Mouse (Mus musculus) hindbrain, embryonic 15.5 days (tissue): ENCODE measurements around the gene Slc26a3. TPM values are rescaled to one million over a fixed set of nuclear protein-coding genes. Genes with fewer than 3 reads are reported as not detected.
"Not testable (repeated sequence)": the region's sequence is repeated elsewhere in the genome, so short reads cannot be mapped to it uniquely, and the experiment has no call there.

Experiments used
- ATAC-seq: fragments of 200-750 bp; cut with Nextera tagmentation; 2 replicates; pipeline ENCODE4 v1.8.0; 2017; ENCODE audit warnings: low read depth, moderate number of reproducible peaks, moderate TSS enrichment; ENCODE audit not compliant: low FRiP score
- H3K27ac ChIP-seq: fragments of 300-500 bp; sonication (generic); replicated peaks from 2 replicates; pipeline ENCODE4 v1.5.1; 2015; ENCODE audit warnings: mild to moderate bottlenecking, inconsistent platforms
- H3K27me3 ChIP-seq: fragments of 300-500 bp; sonication (generic); 2 replicates; pipeline ENCODE4 v1.6.1; 2015; ENCODE audit warnings: control low read depth, inconsistent platforms
- H3K36me3 ChIP-seq: fragments of 300-500 bp; sonication (generic); 2 replicates; pipeline ENCODE4 v1.6.1; 2015; ENCODE audit warnings: control low read depth, inconsistent platforms
- H3K4me1 ChIP-seq: fragments of 300-500 bp; sonication (generic); replicated peaks from 2 replicates; pipeline ENCODE4 v1.6.1; 2015; ENCODE audit warnings: control low read depth, inconsistent platforms
- H3K4me2 ChIP-seq: fragments of 300-500 bp; sonication (generic); 2 replicates; pipeline ENCODE4 v1.6.1; 2015; ENCODE audit warnings: moderate library complexity, mild to moderate bottlenecking, inconsistent platforms
- H3K4me3 ChIP-seq: fragments of 300-500 bp; sonication (generic); 2 replicates; pipeline ENCODE4 v1.5.1; 2015; ENCODE audit warnings: mild to moderate bottlenecking, inconsistent platforms
- H3K9ac ChIP-seq: fragments of 300-500 bp; sonication (generic); 2 replicates; pipeline ENCODE4 v1.6.1; 2015; ENCODE audit warnings: inconsistent platforms
- H3K9me3 ChIP-seq: fragments of 300-500 bp; sonication (generic); 2 replicates; pipeline ENCODE4 v1.6.1; 2016; ENCODE audit warnings: control low read depth, inconsistent platforms
- WGBS: fragments of 180-500 bp; shearing (Covaris S2); methylation state at CpG from one replicate; pipeline ENCODE4 v1.1.7; 2015; 5-methylcytosine and 5-hydroxymethylcytosine counted together
- polyA plus RNA-seq: library from polyadenylated mRNA; unstranded; fragments of >200 nt; fragmentation: Nextera tagmentation; extraction: Ambion mirVana; gene quantifications from 2 replicates; pipeline ENCODE4 v1.2.1, GENCODE M21; 2015

Gene Slc26a3
- polyA plus RNA-seq, 1 experiment from 2014 or later = not detected

DNA sequence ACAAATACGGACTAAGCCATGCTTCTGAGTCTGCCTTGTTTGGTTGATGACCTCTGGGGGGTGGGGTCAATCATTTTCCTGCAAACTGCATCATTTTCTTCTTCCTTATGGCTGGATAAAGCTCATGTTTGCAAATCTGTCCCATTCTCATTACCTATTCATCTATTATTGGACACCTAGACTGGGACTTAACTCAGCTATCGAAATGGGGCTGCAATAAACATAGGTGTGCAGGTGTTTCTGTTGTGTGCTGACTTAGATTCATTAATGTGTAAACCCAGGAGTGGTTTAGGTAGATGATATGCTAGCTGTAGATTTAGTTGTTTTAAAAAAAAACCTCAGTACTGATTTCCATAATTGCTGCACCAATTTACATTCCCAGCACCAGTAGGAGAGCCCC lies 48.9 kb downstream of the Slc26a3 start:
- ATAC-seq = no peak
- Histone ChIP-seq H3K9ac (no peak overlapping the region), H3K4me1 (0 out of 2 replicates have a peak, but pooled peaks cover 8% of the 10 kb centered on the region), H3K4me3 (no peak overlapping the region), H3K4me2 (no peak overlapping the region), H3K27me3 (no peaks in the 10 kb centered on the region), H3K9me3 (no peaks in the 10 kb centered on the region), H3K36me3 (no peaks in the 10 kb centered on the region), H3K27ac (no peak overlapping the region)
- 85% methylated on average over 2 of the region's 2 CpGs for WGBS

DNA sequence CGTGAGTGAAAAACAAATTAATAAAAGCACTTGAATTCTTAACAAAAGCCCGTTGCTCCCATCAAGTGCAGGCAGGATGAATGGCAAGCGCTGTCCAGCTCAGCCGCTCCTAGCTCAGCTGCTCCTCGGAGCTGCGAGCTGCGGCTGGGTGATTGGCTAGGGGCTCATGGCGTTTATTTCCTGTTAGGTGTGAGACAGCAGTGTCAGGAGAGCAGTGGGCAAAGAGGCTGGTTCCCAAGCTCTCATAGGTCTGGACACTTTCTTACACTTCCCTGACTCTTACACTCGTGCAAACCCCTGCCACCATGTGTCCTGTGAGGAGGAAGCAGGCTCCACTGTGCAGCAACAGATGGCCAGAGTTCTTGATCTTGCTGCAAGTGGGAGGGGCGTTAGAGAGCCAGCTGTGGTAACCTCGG lies 53.5 kb downstream of the Slc26a3 start:
- no peaks in the 10 kb centered on the region for H3K36me3 ChIP-seq
- ATAC-seq = peak; percentile 77
- H3K27me3 ChIP-seq = no peaks in the 10 kb centered on the region
- H3K4me1 ChIP-seq = 0 out of 2 replicates have a peak, but pooled peaks cover 8% of the 10 kb centered on the region
- no peak overlapping the region for H3K9ac ChIP-seq
- 2% methylated on average over 11 of the region's 11 CpGs for WGBS
- no peaks in the 10 kb centered on the region for H3K9me3 ChIP-seq
- H3K27ac ChIP-seq = no peak overlapping the region
- peak overlapping the region; percentile 54 for H3K4me2 ChIP-seq
- peak overlapping the region; percentile 28 for H3K4me3 ChIP-seq

DNA sequence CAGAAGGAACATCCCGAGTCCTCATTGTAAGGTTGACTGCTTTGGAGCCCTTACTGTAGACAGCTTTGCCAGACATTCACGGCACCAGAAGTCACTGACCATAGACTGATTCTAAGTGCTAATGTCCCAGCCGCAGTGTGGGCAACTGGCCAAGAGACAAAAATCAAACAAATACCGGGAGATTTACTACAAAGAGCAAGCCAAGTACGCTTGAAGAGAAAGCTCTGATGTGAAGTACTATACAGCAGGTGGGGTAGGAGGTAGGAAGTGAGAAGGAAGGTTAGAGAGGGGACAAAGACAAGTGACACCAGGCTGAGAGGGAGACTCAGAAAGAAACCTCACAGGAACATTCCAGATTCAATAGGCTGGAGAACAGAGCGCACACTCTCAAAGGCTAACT lies 54.2 kb downstream of the Slc26a3 start:
- no peak for ATAC-seq
- WGBS = 66% methylated on average over 6 of the region's 6 CpGs
- Histone ChIP-seq H3K4me3 (no peak overlapping the region), H3K36me3 (no peaks in the 10 kb centered on the region), H3K27me3 (no peaks in the 10 kb centered on the region), H3K27ac (no peak overlapping the region), H3K9me3 (no peaks in the 10 kb centered on the region), H3K4me2 (no peak overlapping the region), H3K4me1 (0 out of 2 replicates have a peak, but pooled peaks cover 8% of the 10 kb centered on the region), H3K9ac (no peak overlapping the region)

DNA sequence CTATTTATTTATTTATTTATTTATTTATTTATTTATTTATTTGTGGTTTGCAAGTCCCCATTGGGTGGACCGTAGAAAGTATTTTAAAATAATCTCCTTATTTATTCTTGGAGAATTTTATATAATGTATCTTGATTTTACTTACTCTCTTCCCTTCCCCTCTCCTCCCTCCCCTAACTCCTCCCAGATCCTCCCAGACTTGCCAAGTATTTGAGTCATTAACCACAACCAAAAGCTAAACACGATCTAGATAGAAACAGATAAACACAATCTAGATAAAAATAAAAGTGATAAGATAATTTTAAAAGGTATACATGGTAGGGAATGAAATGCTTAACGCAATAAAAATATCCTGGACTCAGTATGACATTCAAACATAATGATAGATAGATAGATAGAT lies 58.7 kb downstream of the Slc26a3 start:
- Histone ChIP-seq H3K36me3 (no peaks in the 10 kb centered on the region), H3K27ac (no peak overlapping the region), H3K4me3 (no peak overlapping the region), H3K27me3 (no peaks in the 10 kb centered on the region), H3K4me2 (no peak overlapping the region), H3K9me3 (no peaks in the 10 kb centered on the region), H3K9ac (no peak overlapping the region), H3K4me1 (0 out of 2 replicates have a peak, but pooled peaks cover 1% of the 10 kb centered on the region)
- no peak for ATAC-seq
- 95% methylated on average over 3 of the region's 3 CpGs for whole genome bisulfite sequencing

DNA sequence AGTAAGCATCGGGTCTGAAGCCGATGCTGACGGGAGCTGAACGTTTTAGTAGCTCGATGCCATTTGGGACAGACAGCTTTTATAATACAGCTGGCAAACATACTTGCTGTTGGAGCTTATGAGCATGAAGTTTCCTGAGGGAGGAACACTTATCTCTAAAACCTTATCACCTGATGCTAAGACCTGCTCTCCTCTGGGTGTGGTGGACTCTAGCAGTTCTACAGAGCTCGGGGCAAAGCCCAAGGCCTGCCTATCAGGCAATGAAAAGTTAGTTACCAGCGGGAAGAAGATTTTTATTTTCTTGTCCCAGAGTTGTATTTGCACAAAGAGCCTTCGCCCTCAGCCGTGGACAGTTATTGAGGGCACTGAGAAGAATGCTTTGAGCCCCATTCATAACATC lies 65.6 kb downstream of the Slc26a3 start:
- Histone ChIP-seq H3K9me3 (no peaks in the 10 kb centered on the region), H3K36me3 (no peaks in the 10 kb centered on the region), H3K9ac (no peak overlapping the region), H3K27me3 (no peaks in the 10 kb centered on the region), H3K4me3 (no peak overlapping the region), H3K27ac (no peak overlapping the region), H3K4me2 (no peak overlapping the region), H3K4me1 (no peaks in the 10 kb centered on the region)
- WGBS = 94% methylated on average over 9 of the region's 9 CpGs
- no peak for ATAC-seq

DNA sequence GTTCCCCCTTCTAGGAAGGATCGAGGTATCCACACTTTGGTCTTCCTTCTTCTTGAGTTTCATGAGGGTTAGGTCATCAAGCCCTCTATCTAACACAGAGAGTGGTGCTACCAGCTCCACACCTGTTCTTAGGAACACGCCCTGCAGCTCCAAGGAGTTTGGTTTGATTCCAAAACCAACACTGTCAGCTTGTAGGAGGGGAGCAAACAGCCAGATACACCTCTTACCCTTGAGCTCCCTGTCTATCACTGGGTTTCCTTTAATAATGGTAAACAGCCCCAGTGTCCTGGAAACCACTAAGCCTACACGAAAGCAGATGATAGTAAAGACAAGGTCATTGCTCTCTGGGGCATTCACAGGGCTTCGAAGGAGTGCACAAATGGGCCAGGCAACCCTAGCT lies 67.8 kb downstream of the Slc26a3 start:
- Histone ChIP-seq H3K36me3 (no peaks in the 10 kb centered on the region), H3K9me3 (no peaks in the 10 kb centered on the region), H3K4me2 (no peak overlapping the region), H3K27me3 (no peaks in the 10 kb centered on the region), H3K9ac (no peak overlapping the region), H3K4me3 (no peak overlapping the region), H3K27ac (no peak overlapping the region), H3K4me1 (no peaks in the 10 kb centered on the region)
- WGBS = 80% methylated on average over 4 of the region's 4 CpGs
- no peak for ATAC-seq

DNA sequence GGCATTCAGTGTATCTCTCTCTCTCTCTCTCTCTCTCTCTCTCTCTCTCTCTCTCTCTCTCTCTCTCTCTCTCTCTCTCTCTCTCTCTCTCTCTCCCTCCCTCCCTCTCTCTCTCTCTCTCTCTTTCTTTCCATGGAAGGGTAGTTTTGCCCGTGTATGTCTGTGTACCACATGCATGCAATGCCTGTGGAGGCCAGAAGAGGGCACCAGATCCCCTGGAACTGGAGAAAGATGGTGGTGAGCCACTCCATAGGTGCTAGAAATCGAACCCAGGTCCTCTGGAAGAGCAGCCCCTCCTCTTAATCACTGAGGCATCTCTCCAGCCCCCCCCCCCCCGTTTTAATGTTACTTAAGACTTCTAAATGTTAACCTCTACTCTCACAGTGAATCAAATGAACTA lies 69.6 kb downstream of the Slc26a3 start:
- not testable (repeated sequence) for H3K4me1 ChIP-seq, H3K27ac ChIP-seq, H3K9ac ChIP-seq, H3K27me3 ChIP-seq, H3K4me3 ChIP-seq, ATAC-seq, H3K9me3 ChIP-seq, H3K36me3 ChIP-seq, H3K4me2 ChIP-seq
- 41% methylated on average over 3 of the region's 3 CpGs for WGBS

DNA sequence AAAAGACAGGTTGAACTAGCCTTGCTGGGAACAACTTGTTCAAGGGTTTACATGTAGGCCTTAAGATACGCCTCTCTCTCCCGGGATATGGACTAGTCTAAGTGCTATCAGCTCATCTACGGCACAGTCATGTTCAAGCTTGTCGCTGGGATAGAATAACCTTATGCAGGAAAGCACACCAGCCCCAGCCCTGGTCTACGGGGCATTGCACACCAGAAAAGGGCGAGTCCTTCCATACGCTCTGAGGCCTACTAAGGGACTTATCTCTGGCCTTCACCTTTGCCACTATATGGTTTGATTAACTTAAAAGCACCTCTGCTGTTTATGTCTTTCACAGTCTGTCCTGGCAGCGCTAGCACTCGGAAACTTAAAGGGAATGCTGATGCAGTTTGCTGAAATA lies 70.7 kb downstream of the Slc26a3 start:
- 96% methylated on average over 9 of the region's 9 CpGs for WGBS
- ATAC-seq = no peak
- no peaks in the 10 kb centered on the region for H3K36me3 ChIP-seq

DNA sequence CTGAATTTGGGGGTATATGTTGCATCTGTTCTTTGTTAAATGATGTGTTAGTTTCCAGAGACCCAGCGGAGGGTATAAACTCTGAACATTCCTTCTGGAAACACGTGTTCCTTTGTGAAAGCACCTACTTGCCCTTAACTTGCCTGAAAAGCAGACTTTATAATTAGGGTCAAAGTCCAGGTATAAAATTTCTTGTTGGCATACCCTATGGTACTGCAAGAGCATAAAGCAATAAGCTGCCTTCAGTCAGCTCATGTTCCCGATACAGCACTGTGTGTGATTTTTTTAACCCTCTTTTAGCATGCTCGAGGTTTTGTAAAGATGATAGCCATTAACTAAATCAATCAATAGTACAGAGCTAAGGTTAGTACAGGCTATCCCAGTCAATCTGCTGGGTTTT lies 71.9 kb downstream of the Slc26a3 start:
- ATAC-seq = no peak
- WGBS = 87% methylated on average over 4 of the region's 4 CpGs
- H3K36me3 ChIP-seq = no peaks in the 10 kb centered on the region

More for the DNA sequence above, 70.7 kb downstream of the Slc26a3 start:
- no peak overlapping the region for H3K27ac ChIP-seq
- no peak overlapping the region for H3K9ac ChIP-seq
- H3K4me3 ChIP-seq = no peak overlapping the region
- no peaks in the 10 kb centered on the region for H3K4me1 ChIP-seq
- no peaks in the 10 kb centered on the region for H3K9me3 ChIP-seq
- H3K27me3 ChIP-seq = no peaks in the 10 kb centered on the region
- H3K4me2 ChIP-seq = no peak overlapping the region

DNA sequence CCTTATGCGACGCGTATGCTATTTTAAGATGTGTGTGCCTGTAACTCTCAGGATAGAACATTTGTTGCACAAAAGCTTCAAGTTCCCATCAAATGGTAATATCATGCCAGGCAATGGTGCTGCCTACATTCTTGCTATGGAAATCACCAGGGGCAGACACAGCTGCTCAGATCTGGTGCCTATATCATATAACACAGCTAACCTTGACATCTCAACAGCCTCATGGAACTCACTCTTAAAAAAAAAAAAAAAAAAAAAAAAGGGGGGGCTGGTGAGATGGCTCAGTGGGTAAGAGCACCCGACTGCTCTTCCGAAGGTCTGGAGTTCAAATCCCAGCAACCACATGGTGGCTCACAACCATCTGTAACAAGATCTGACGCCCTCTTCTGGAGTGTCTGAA lies 87.5 kb downstream of the Slc26a3 start:
- H3K36me3 ChIP-seq, H3K27ac ChIP-seq, H3K4me1 ChIP-seq, H3K9me3 ChIP-seq, H3K4me3 ChIP-seq, H3K27me3 ChIP-seq, H3K9ac ChIP-seq, ATAC-seq, H3K4me2 ChIP-seq: not testable (repeated sequence)
- WGBS = 94% methylated on average over 6 of the region's 6 CpGs

More for the DNA sequence above, 71.9 kb downstream of the Slc26a3 start:
- Histone ChIP-seq H3K27ac (no peak overlapping the region), H3K9me3 (no peaks in the 10 kb centered on the region), H3K4me3 (no peak overlapping the region), H3K27me3 (no peaks in the 10 kb centered on the region), H3K9ac (no peak overlapping the region), H3K4me2 (no peak overlapping the region), H3K4me1 (no peaks in the 10 kb centered on the region)

DNA sequence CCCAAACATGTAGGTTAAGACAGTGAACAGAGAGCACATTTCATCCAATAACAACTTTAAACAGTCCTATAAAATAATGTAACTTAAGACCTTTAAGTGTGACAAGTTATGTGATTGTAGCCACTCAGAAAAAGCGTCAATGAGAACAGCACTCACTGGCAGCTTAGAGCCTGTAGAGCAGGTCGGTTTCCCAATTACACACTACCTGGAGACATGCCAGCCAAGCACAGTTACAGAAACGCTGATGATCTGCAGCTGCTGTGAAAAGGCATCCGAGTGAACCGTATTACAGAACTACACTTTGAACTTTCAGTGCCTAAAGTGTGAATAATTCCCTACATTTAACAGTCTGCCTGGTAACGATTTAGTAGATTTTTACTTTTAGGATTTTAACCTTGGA lies 95.8 kb downstream of the Slc26a3 start:
- Histone ChIP-seq H3K4me1 (no peaks in the 10 kb centered on the region), H3K27ac (no peak overlapping the region), H3K9me3 (no peaks in the 10 kb centered on the region), H3K4me2 (no peak overlapping the region), H3K27me3 (no peaks in the 10 kb centered on the region), H3K9ac (no peak overlapping the region), H3K36me3 (peaks cover 42% of the 10 kb centered on the region), H3K4me3 (no peak overlapping the region)
- no peak for ATAC-seq
- WGBS = 78% methylated on average over 6 of the region's 6 CpGs

DNA sequence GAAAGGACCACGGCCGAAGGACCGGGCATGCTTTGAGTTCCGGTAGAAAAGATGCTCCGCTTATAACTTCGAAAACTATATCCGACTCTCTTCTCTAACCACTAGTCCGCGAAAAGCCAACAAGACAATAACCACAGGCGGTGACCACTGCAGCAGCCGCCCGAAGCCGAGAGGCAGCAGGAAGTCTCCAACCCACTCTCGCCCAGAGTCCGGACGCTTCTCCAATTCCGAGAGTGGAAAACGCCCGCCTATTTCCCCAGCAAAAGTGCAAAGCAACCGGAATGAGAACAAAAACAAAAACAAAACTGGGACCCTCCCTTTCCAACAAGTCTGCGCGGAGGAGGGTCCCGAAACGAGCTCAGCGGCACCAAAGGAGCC lies 108.3 kb downstream of the Slc26a3 start:
- peak overlapping the region; percentile 80 for H3K9ac ChIP-seq
- no peaks in the 10 kb centered on the region for H3K9me3 ChIP-seq
- ATAC-seq = no peak

More for the DNA sequence above, 108.3 kb downstream of the Slc26a3 start:
- 1% methylated on average over 25 of the region's 25 CpGs for WGBS
- Histone ChIP-seq H3K27ac (peak overlapping the region; percentile 96), H3K4me3 (peak overlapping the region; percentile 87), H3K4me2 (peak overlapping the region; percentile 88), H3K27me3 (no peaks in the 10 kb centered on the region), H3K4me1 (peaks cover 21% of the 10 kb centered on the region), H3K36me3 (peaks cover 4% of the 10 kb centered on the region)
